Mouse (Mus musculus) midbrain, embryonic 11.5 days (tissue): ENCODE measurements around the gene Arhgef39. TPM values are rescaled to one million over a fixed set of nuclear protein-coding genes. Genes with fewer than 3 reads are reported as not detected.
A peak's percentile ranks its signal among the peaks of the same experiment; 100 is the strongest.

ENCODE experiments used
- ATAC-seq: fragments of 200-750 bp; cut with Nextera tagmentation; 2 replicates; pipeline ENCODE4 v1.8.0; 2017; ENCODE audit warnings: moderate TSS enrichment, moderate library complexity; ENCODE audit not compliant: low FRiP score
- DNase-seq: peaks from one replicate; pipeline ENCODE4 v3.0.0; 2015; ENCODE audit warnings: low spot score; ENCODE audit errors: missing footprints
- H3K27ac ChIP-seq: fragments of 300-500 bp; sonication (generic); 2 replicates; pipeline ENCODE4 v1.5.1; 2014; ENCODE audit warnings: low read depth, low read length
- H3K27me3 ChIP-seq: fragments of 300-500 bp; sonication (generic); 2 replicates; pipeline ENCODE4 v1.6.1; 2014; ENCODE audit warnings: mild to moderate bottlenecking, low read length, moderate library complexity, mixed read lengths; ENCODE audit not compliant: control insufficient read depth, insufficient read depth
- H3K36me3 ChIP-seq: fragments of 300-500 bp; sonication (generic); 2 replicates; pipeline ENCODE4 v1.6.1; 2014; ENCODE audit warnings: mild to moderate bottlenecking, low read length, moderate library complexity, mixed read lengths; ENCODE audit not compliant: control insufficient read depth, insufficient read depth
- H3K4me1 ChIP-seq: fragments of 300-500 bp; sonication (generic); 2 replicates; pipeline ENCODE4 v1.6.1; 2014; ENCODE audit warnings: low read length; ENCODE audit not compliant: control insufficient read depth, insufficient read depth
- H3K4me2 ChIP-seq: fragments of 300-500 bp; sonication (generic); 2 replicates; pipeline ENCODE4 v1.6.1; 2014; ENCODE audit warnings: mild to moderate bottlenecking, moderate library complexity
- H3K4me3 ChIP-seq: fragments of 300-500 bp; sonication (generic); 2 replicates; pipeline ENCODE4 v1.5.1; 2014; ENCODE audit warnings: low read depth, low read length
- H3K9ac ChIP-seq: fragments of 300-500 bp; sonication (generic); 2 replicates; pipeline ENCODE4 v1.6.1; 2014; ENCODE audit warnings: low read length
- H3K9me3 ChIP-seq: fragments of 300-500 bp; sonication (generic); 2 replicates; pipeline ENCODE4 v1.6.1; 2016; ENCODE audit warnings: low read length; ENCODE audit not compliant: control insufficient read depth
- WGBS: fragments of 180-500 bp; shearing (Covaris S2); extraction: QIAGEN DNeasy Blood & Tissue Kit; methylation state at CpG from one replicate; pipeline ENCODE4 v1.1.7; 2014; 5-methylcytosine and 5-hydroxymethylcytosine counted together
- polyA plus RNA-seq: library from polyadenylated mRNA; unstranded; fragments of >200 nt; fragmentation: Nextera tagmentation; extraction: Ambion mirVana; gene quantifications from 2 replicates; pipeline ENCODE4 v1.2.1, GENCODE M21; 2014

The Arhgef39 gene
- polyA plus RNA-seq, 1 experiment from 2014 or later, result 40.2 TPM

- ATAC-seq, result no peak
- Histone ChIP-seq H3K27me3 (peaks cover 18% of the 10 kb centered on the region), H3K9ac (no peak overlapping the region), H3K36me3 (no peaks in the 10 kb centered on the region), H3K4me1 (peaks cover 3% of the 10 kb centered on the region; the same call in 1 of the 2 replicates), H3K9me3 (no peaks in the 10 kb centered on the region), H3K4me2 (no peak overlapping the region), H3K27ac (no peak overlapping the region), H3K4me3 (no peak overlapping the region)
- WGBS, result 83% methylated on average over 19 of the region's 19 CpGs
- DNase-seq, result no peak
Measured at GRCm38 (mm10) chr4:43511675-43512454, 12.4 kb upstream of the Arhgef39 start.

- WGBS, result 42% methylated on average over 9 of the region's 9 CpGs
- Histone ChIP-seq H3K27ac (no peak overlapping the region), H3K27me3 (peaks cover 21% of the 10 kb centered on the region), H3K4me2 (peak overlapping the region; percentile 53; the same call in 1 of the 2 replicates), H3K36me3 (no peaks in the 10 kb centered on the region), H3K4me1 (peaks cover 3% of the 10 kb centered on the region; the same call in 1 of the 2 replicates), H3K9me3 (no peaks in the 10 kb centered on the region), H3K9ac (no peak overlapping the region), H3K4me3 (no peak overlapping the region)
- DNase-seq (no peak), ATAC-seq (no peak)
Measured at GRCm38 (mm10) chr4:43509109-43509508, 9.6 kb upstream of the Arhgef39 start.

GRCm38 (mm10) chr4:43508666-43508997 lies 9.1 kb upstream of the Arhgef39 start:
- no peaks in the 10 kb centered on the region for H3K9me3 ChIP-seq
- 11% methylated on average over 13 of the region's 13 CpGs for WGBS

DNA sequence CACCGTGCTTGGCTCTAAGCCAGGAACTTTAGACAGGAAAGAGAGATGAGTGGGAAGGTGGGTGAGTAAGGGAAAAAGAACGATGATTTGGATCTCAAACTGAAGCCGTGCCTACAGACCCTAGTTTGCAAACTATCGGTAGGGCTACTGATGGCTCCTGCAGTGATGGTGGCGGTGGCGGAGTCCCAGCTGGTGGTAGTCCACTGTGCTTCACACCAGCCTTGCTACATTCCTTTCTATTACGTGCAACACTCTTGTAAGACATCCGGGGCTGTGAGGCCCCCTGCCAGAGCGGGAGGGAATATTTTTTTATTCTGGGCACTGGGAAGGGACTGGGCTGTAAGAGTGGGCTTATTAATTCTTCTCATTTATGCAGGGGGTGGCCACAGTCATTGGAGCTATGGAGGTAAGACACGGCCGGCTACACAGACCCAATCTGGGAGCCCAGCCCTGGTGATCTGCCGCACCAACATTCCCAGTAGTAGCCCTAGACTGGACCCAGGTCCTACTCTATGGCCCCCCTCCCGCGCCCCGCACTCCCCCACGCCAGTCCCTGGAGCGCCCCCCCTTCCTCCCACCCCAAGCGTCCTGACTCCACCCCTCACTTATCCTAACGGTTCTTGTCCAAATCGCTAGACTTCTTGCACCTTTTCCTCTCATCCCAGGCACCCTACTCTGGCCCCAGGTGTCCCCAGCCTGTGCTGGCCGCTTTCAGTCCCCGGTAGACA lies 8.6 kb upstream of the Arhgef39 start:
- peaks cover 21% of the 10 kb centered on the region for H3K27me3 ChIP-seq
- H3K4me1 ChIP-seq, result peaks cover 3% of the 10 kb centered on the region; the same call in 1 of the 2 replicates
- H3K9me3 ChIP-seq, result no peaks in the 10 kb centered on the region
- ATAC-seq, result peak; percentile 27; the same call in 1 of the 2 replicates
- no peaks in the 10 kb centered on the region for H3K36me3 ChIP-seq
- H3K27ac ChIP-seq, result no peak overlapping the region
- no peak for DNase-seq
- peak overlapping the region; percentile 26 for H3K4me3 ChIP-seq
- peak overlapping the region; percentile 53 for H3K4me2 ChIP-seq
- peak overlapping the region; percentile 36 for H3K9ac ChIP-seq
- 16% methylated on average over 22 of the region's 22 CpGs for WGBS

More at GRCm38 (mm10) chr4:43508666-43508997, 9.1 kb upstream of the Arhgef39 start:
- Histone ChIP-seq H3K4me1 (peaks cover 3% of the 10 kb centered on the region; the same call in 1 of the 2 replicates), H3K27ac (no peak overlapping the region), H3K4me3 (peak overlapping the region; percentile 26), H3K27me3 (peaks cover 21% of the 10 kb centered on the region), H3K36me3 (no peaks in the 10 kb centered on the region), H3K9ac (peak overlapping the region; percentile 36), H3K4me2 (peak overlapping the region; percentile 53)
- DNase-seq (no peak), ATAC-seq (no peak; the same call in 1 of the 2 replicates)

DNA sequence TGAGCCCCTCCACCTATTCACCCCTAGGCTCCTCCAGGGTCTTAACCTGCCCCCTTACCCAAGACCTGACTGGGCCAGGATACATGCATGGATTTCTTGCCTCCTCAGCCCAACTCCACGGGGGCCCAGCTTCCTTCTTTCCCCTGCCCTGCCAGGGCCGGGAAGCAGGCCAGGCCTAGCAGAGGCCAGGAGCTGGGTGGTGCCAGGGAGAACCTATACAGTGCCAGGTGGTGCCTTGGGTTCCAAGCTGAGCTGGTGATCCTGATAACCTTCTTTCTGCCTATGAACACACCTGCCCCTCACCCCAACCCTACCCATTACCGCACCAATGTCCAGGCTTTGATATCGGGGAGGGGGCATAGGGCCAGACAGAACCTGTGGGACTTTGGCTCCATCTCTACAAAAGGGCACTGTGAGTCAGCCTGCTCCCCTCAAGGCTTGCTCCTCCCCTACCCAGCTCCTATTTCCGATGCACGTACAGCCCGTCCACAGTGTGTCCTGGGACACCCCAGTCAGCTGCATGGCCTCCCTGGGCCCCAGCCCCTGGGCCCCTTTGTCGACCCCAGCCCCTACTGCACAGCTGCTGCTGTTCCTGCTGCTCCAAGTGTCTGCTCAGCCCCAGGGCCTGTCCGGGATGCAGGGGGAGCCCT lies 7.2 kb upstream of the Arhgef39 start, which contains the start of gene Car9:
Gene Car9, plus strand, starts transcription at position 431 of the 650 bp plus-strand sequence.
- no peak within 1 kb of the TSS for H3K4me3 ChIP-seq
- peaks cover 3% of the 10 kb centered on the region; the same call in 1 of the 2 replicates for H3K4me1 ChIP-seq
- DNase-seq (no peak), ATAC-seq (no peak)
- 49% methylated on average over 9 of the region's 9 CpGs for WGBS
- H3K27ac ChIP-seq, result no peak within 1 kb of the TSS
- H3K4me2 ChIP-seq, result no peak within 1 kb of the TSS
- no peaks in the 10 kb centered on the region for H3K9me3 ChIP-seq
- H3K9ac ChIP-seq, result no peak within 1 kb of the TSS
- peaks cover 21% of the 10 kb centered on the region for H3K27me3 ChIP-seq
- no peaks in the 10 kb centered on the region for H3K36me3 ChIP-seq

- no peak for ATAC-seq
Measured at GRCm38 (mm10) chr4:43506074-43506473, 6.6 kb upstream of the Arhgef39 start.

DNA sequence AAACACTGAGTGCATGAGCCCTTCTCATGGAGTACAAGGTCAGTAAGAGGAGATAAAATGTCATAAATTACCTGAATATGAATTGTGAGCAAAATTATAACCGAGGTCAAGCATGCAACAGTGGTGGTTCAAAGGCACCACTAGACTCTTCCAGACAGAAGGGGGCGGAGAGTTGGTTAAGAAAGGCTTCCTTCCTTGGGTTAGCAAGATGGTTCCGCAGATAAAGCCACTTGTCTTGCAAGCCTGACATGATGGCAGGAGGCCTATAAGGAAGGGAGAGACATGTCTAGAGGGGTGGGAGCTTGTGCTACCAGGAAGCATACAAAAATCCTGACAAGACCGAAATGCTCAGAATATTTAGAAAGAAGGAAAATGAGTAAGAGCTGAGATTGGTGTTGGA lies 4.8 kb upstream of the Arhgef39 start:
- WGBS, result 80% methylated on average over 4 of the region's 4 CpGs
- Histone ChIP-seq H3K27me3 (peaks cover 21% of the 10 kb centered on the region), H3K9me3 (no peaks in the 10 kb centered on the region), H3K4me3 (no peak overlapping the region), H3K36me3 (no peaks in the 10 kb centered on the region), H3K4me1 (peaks cover 3% of the 10 kb centered on the region; the same call in 1 of the 2 replicates), H3K27ac (no peak overlapping the region), H3K4me2 (no peak overlapping the region), H3K9ac (no peak overlapping the region)
- ATAC-seq, result no peak
- no peak for DNase-seq

More at GRCm38 (mm10) chr4:43506074-43506473, 6.6 kb upstream of the Arhgef39 start:
- 74% methylated on average over 8 of the region's 8 CpGs for WGBS
- Histone ChIP-seq H3K36me3 (no peaks in the 10 kb centered on the region), H3K27me3 (peaks cover 21% of the 10 kb centered on the region), H3K27ac (no peak overlapping the region), H3K4me3 (no peak overlapping the region), H3K9ac (no peak overlapping the region), H3K9me3 (no peaks in the 10 kb centered on the region), H3K4me2 (no peak overlapping the region), H3K4me1 (peaks cover 3% of the 10 kb centered on the region; the same call in 1 of the 2 replicates)
- DNase-seq, result no peak

GRCm38 (mm10) chr4:43503506-43503905 lies 4.0 kb upstream of the Arhgef39 start:
- Histone ChIP-seq H3K9ac (no peak overlapping the region), H3K36me3 (no peaks in the 10 kb centered on the region), H3K4me1 (peaks cover 8% of the 10 kb centered on the region), H3K9me3 (no peaks in the 10 kb centered on the region), H3K4me2 (no peak overlapping the region), H3K4me3 (no peak overlapping the region), H3K27me3 (peaks cover 15% of the 10 kb centered on the region), H3K27ac (no peak overlapping the region)
- ATAC-seq (no peak), DNase-seq (no peak)
- 87% methylated on average over 6 of the region's 6 CpGs for WGBS
